26 mouse cellular contexts compared by ENCODE assay signal in genomic region chr15:77089249-77089648, GRCm38 (mm10). TPM values are rescaled to one million over a fixed set of nuclear protein-coding genes. Genes with fewer than 3 reads are reported as not detected.
DNase-seq lines count a peak whose midpoint lies in the region; ATAC-seq and TF ChIP-seq lines count a peak whose summit lies in the region.
"Had no signal": no experiment of that assay in that cellular context is flagged by ENCODE, and none has a peak within 500 bp of the region (broad histone marks: within the 10 kb centered on the region; RNA-seq: fewer than 3 reads in every experiment).

No protein-coding gene starts in this region.

- DNase-seq in heart, postnatal 25 days (ENCODE audit: low spot score): no peak
- peak; percentile 30 for DNase-seq in kidney, adult 2 months
- no peak for DNase-seq in kidney, postnatal 14 days
- DNase-seq in left cerebral cortex, adult 8-10 months (ENCODE audit: low spot score in 2 of 2): no peak
- DNase-seq: adrenal gland, postnatal 25 days; cerebellum, adult 18-20 months; cerebellum, postnatal 25 days; gastrocnemius, postnatal 10 days; heart, adult 11 months; layer of hippocampus, adult 9-11 months; liver, embryonic 13.5 days; lung, embryonic 14.5 days; lung, postnatal 4 days; thymus, adult 18-20 months; thymus, postnatal 4 days had no signal

- no peak overlapping the region for H3K4me3 ChIP-seq in heart, embryonic 11.5 days (ENCODE audit: low read depth, low read length)
- no peak overlapping the region for H3K4me3 ChIP-seq in kidney, adult 2 months (ENCODE audit: insufficient read depth, low read depth, low read length)
- no peak overlapping the region for H3K4me3 ChIP-seq in midbrain, embryonic 13.5 days (replicated peaks)
- no peak overlapping the region for H3K4me3 ChIP-seq in midbrain, embryonic 16.5 days (ENCODE audit: low read depth, low read length)
- no peak overlapping the region for H3K4me3 ChIP-seq in embryonic facial prominence, embryonic 15.5 days (replicated peaks)
- H3K4me3 ChIP-seq: left cerebral cortex, adult 2 months; limb, embryonic 12.5 days; liver, embryonic 13.5 days; stomach, embryonic 15.5 days had no signal

- intact Hi-C loops in heart, postnatal 25 days (cut with DNase I): no loop called here

- H3K27me3 ChIP-seq in heart, embryonic 11.5 days (ENCODE audit: control insufficient read depth, insufficient read depth, low read length): no peaks in the 10 kb centered on the region
- no peaks in the 10 kb centered on the region for H3K27me3 ChIP-seq in kidney, adult 2 months (replicated peaks; ENCODE audit: control insufficient read depth, insufficient read depth, low read length)
- no peaks in the 10 kb centered on the region for H3K27me3 ChIP-seq in midbrain, embryonic 13.5 days
- H3K27me3 ChIP-seq in midbrain, embryonic 16.5 days (ENCODE audit: control insufficient read depth, insufficient read depth, low read depth, low read length): no peaks in the 10 kb centered on the region
- H3K27me3 ChIP-seq in embryonic facial prominence, embryonic 15.5 days: no peaks in the 10 kb centered on the region
- H3K27me3 ChIP-seq: limb, embryonic 12.5 days; liver, embryonic 13.5 days; stomach, embryonic 15.5 days had no signal

- no peak for TF ChIP-seq CTCF in kidney, adult 2 months (conservative IDR thresholded peaks at IDR 0.05; ENCODE audit: insufficient read depth, insufficient read length, low read depth, low read length)

- peaks cover 23% of the 10 kb centered on the region for H3K4me1 ChIP-seq in heart, embryonic 11.5 days (ENCODE audit: control insufficient read depth, insufficient read depth, low read length)
- no peaks in the 10 kb centered on the region for H3K4me1 ChIP-seq in kidney, adult 2 months (ENCODE audit: control insufficient read depth, insufficient read depth, low read length)
- peaks cover 16% of the 10 kb centered on the region for H3K4me1 ChIP-seq in midbrain, embryonic 13.5 days (replicated peaks)
- H3K4me1 ChIP-seq in midbrain, embryonic 16.5 days (ENCODE audit: control insufficient read depth, insufficient read depth, low read length): peaks cover 4% of the 10 kb centered on the region; the same call in 1 of the 2 replicates
- 0 out of 2 replicates have a peak, but pooled peaks cover 7% of the 10 kb centered on the region for H3K4me1 ChIP-seq in embryonic facial prominence, embryonic 15.5 days
- H3K4me1 ChIP-seq: limb, embryonic 12.5 days; liver, embryonic 13.5 days; stomach, embryonic 15.5 days had no signal

- no peak for ATAC-seq in heart, embryonic 11.5 days (replicated peaks; ENCODE audit: insufficient number of reproducible peaks, low FRiP score, low TSS enrichment)
- ATAC-seq in midbrain, embryonic 13.5 days: no peak
- no peak for ATAC-seq in midbrain, embryonic 16.5 days
- peak; percentile 71; the same call in 1 of the 2 replicates for ATAC-seq in embryonic facial prominence, embryonic 15.5 days (ENCODE audit: insufficient number of reproducible peaks, low FRiP score, low TSS enrichment, low read depth)
- ATAC-seq: forebrain, embryonic 14.5 days; hindbrain, embryonic 16.5 days; intestine, postnatal 0 days had no signal

- 0 out of 2 replicates have a peak overlapping the region, but pooled peaks have one; percentile 19 for H3K27ac ChIP-seq in heart, embryonic 11.5 days (ENCODE audit: low read depth, low read length)
- no peak overlapping the region for H3K27ac ChIP-seq in kidney, adult 2 months (ENCODE audit: insufficient read depth, low read depth, low read length)
- H3K27ac ChIP-seq in midbrain, embryonic 13.5 days: 0 out of 2 replicates have a peak overlapping the region, but pooled peaks have one; percentile 9
- no peak overlapping the region for H3K27ac ChIP-seq in midbrain, embryonic 16.5 days (ENCODE audit: low read length)
- H3K27ac ChIP-seq in embryonic facial prominence, embryonic 15.5 days (replicated peaks): no peak overlapping the region
- H3K27ac ChIP-seq: limb, embryonic 12.5 days; liver, embryonic 13.5 days; stomach, embryonic 15.5 days had no signal

- TF ChIP-seq POLR2A in kidney, adult 2 months (IDR thresholded peaks at IDR 0.05; ENCODE audit: low read depth, low read length): no peak

- no peak overlapping the region for H3K4me2 ChIP-seq in heart, embryonic 11.5 days
- H3K4me2 ChIP-seq in midbrain, embryonic 13.5 days (replicated peaks): no peak overlapping the region
- no peak overlapping the region for H3K4me2 ChIP-seq in midbrain, embryonic 16.5 days (ENCODE audit: low read length)
- no peak overlapping the region for H3K4me2 ChIP-seq in embryonic facial prominence, embryonic 15.5 days (replicated peaks)
- H3K4me2 ChIP-seq: limb, embryonic 12.5 days; liver, embryonic 13.5 days; lung, embryonic 14.5 days; stomach, embryonic 15.5 days had no signal

- peaks cover 29% of the 10 kb centered on the region for H3K36me3 ChIP-seq in heart, embryonic 11.5 days (ENCODE audit: control insufficient read depth, insufficient read depth, low read length)
- H3K36me3 ChIP-seq in kidney, adult 2 months (ENCODE audit: control insufficient read depth, insufficient read depth, low read length): no peaks in the 10 kb centered on the region
- peaks cover 75% of the 10 kb centered on the region for H3K36me3 ChIP-seq in midbrain, embryonic 13.5 days
- peaks cover 20% of the 10 kb centered on the region for H3K36me3 ChIP-seq in midbrain, embryonic 16.5 days (ENCODE audit: control insufficient read depth, insufficient read depth, low read length)
- H3K36me3 ChIP-seq in embryonic facial prominence, embryonic 15.5 days: peaks cover 47% of the 10 kb centered on the region

- no peak overlapping the region for H3K9ac ChIP-seq in heart, embryonic 11.5 days (ENCODE audit: low read depth, low read length)
- no peak overlapping the region for H3K9ac ChIP-seq in midbrain, embryonic 13.5 days (replicated peaks)
- no peak overlapping the region for H3K9ac ChIP-seq in midbrain, embryonic 16.5 days (ENCODE audit: low read depth, low read length)
- no peak overlapping the region for H3K9ac ChIP-seq in embryonic facial prominence, embryonic 15.5 days
- H3K9ac ChIP-seq: limb, embryonic 12.5 days; liver, embryonic 13.5 days; lung, embryonic 14.5 days; stomach, embryonic 15.5 days had no signal

- no peaks in the 10 kb centered on the region for H3K9me3 ChIP-seq in heart, embryonic 11.5 days (replicated peaks; ENCODE audit: control insufficient read depth, low read length)
- no peaks in the 10 kb centered on the region for H3K9me3 ChIP-seq in midbrain, embryonic 13.5 days
- no peaks in the 10 kb centered on the region for H3K9me3 ChIP-seq in midbrain, embryonic 16.5 days (replicated peaks; ENCODE audit: control insufficient read depth, low read length, poor library complexity, severe bottlenecking)
- H3K9me3 ChIP-seq in embryonic facial prominence, embryonic 15.5 days (replicated peaks): no peaks in the 10 kb centered on the region
- H3K9me3 ChIP-seq: limb, embryonic 12.5 days; liver, embryonic 13.5 days; stomach, embryonic 15.5 days had no signal

- 72% methylated on average over 11 of the region's 11 CpGs for WGBS in heart, embryonic 11.5 days (ENCODE audit: insufficient replicate concordance)
- 48% methylated on average over 11 of the region's 11 CpGs for WGBS in kidney, adult 2 months
- WGBS in midbrain, embryonic 13.5 days: 65% methylated on average over 11 of the region's 11 CpGs
- 61% methylated on average over 11 of the region's 11 CpGs for WGBS in midbrain, embryonic 16.5 days
- 47% methylated on average over 11 of the region's 11 CpGs for WGBS in embryonic facial prominence, embryonic 15.5 days

RNA-seq across cellular contexts. Expression of gene Mb, which starts 38.8 kb away (rescaled TPM):
- polyA plus RNA-seq in heart, embryonic 11.5 days (2014; fragmentation: Nextera tagmentation; extraction: Ambion mirVana): 138 and 139 TPM in 2 replicates
- over 10,000 TPM; 17,245 to 18,320 TPM for total RNA-seq in heart, postnatal 25 days (2021)
- 1.6 and 123 TPM in 2 replicates for polyA plus RNA-seq in kidney, adult 2 months (2012; rRNA removed)
- not detected in 2 replicates for polyA plus RNA-seq in midbrain, embryonic 13.5 days (2015; fragmentation: Nextera tagmentation; extraction: Ambion mirVana)
- polyA plus RNA-seq in midbrain, embryonic 16.5 days (2015; fragmentation: Nextera tagmentation; extraction: Ambion mirVana): 0.40 TPM in 1 of 2 replicates, not detected in the other
- 5.8 and 6.9 TPM in 2 replicates for polyA plus RNA-seq in embryonic facial prominence, embryonic 15.5 days (2015; fragmentation: Nextera tagmentation; extraction: Ambion mirVana)
- 1 to 10 TPM in 3 of 4 experiments, not detected in 1; 4.5 to 9.8 (median 5.8) TPM for total RNA-seq in left cerebral cortex, adult 8-10 months (2022)
- total RNA-seq: MEL had no signal
- polyA plus RNA-seq: forebrain, embryonic 14.5 days had no signal

RNA-seq across cellular contexts. Expression of gene Apol6, which starts 44.7 kb away (rescaled TPM):
- polyA plus RNA-seq in heart, embryonic 11.5 days (2014; fragmentation: Nextera tagmentation; extraction: Ambion mirVana): 0.16 and 0.52 TPM in 2 replicates
- under 1 TPM; 0.67 to 0.86 TPM for total RNA-seq in heart, postnatal 25 days (2021)
- 4.8 and 6.4 TPM in 2 replicates for polyA plus RNA-seq in kidney, adult 2 months (2012; rRNA removed)
- not detected in 2 replicates for polyA plus RNA-seq in midbrain, embryonic 13.5 days (2015; fragmentation: Nextera tagmentation; extraction: Ambion mirVana)
- polyA plus RNA-seq in midbrain, embryonic 16.5 days (2015; fragmentation: Nextera tagmentation; extraction: Ambion mirVana): not detected in 2 replicates
- polyA plus RNA-seq in embryonic facial prominence, embryonic 15.5 days (2015; fragmentation: Nextera tagmentation; extraction: Ambion mirVana): 0.26 and 0.33 TPM in 2 replicates
- under 1 TPM in 3 of 4 experiments, not detected in 1; 0.22 to 0.60 (median 0.38) TPM for total RNA-seq in left cerebral cortex, adult 8-10 months (2022)
- total RNA-seq: MEL had no signal
- polyA plus RNA-seq: forebrain, embryonic 14.5 days; hindbrain, embryonic 16.5 days; limb, embryonic 12.5 days; stomach, embryonic 15.5 days had no signal

Comparison
In these comparisons a context has a peak if more than half of its experiments do, and no peak if none do; other contexts are left out.
1. H3K27ac ChIP-seq: peak in heart, embryonic 11.5 days (single experiment) and midbrain, embryonic 13.5 days (single experiment); none in kidney, adult 2 months (single experiment), midbrain, embryonic 16.5 days (single experiment) and embryonic facial prominence, embryonic 15.5 days (single experiment).